Mouse (Mus musculus) spleen, adult 2 months (tissue): Measurements from ENCODE around the gene Il21.

Experiments used
- CTCF ChIP-seq: fragments of 200-500 bp; IDR thresholded peaks from 2 replicates; pipeline ENCODE4 v1.5.1; 2011; ENCODE audit warnings: mild to moderate bottlenecking, inconsistent platforms; ENCODE audit not compliant: insufficient read depth, insufficient read length, insufficient replicate concordance; ENCODE audit errors: extremely low read depth
- POLR2A ChIP-seq: fragments of 200-500 bp; IDR thresholded peaks from 2 replicates; pipeline ENCODE4 v1.6.1; 2011; ENCODE audit warnings: low read depth, low read length, inconsistent platforms

DNA sequence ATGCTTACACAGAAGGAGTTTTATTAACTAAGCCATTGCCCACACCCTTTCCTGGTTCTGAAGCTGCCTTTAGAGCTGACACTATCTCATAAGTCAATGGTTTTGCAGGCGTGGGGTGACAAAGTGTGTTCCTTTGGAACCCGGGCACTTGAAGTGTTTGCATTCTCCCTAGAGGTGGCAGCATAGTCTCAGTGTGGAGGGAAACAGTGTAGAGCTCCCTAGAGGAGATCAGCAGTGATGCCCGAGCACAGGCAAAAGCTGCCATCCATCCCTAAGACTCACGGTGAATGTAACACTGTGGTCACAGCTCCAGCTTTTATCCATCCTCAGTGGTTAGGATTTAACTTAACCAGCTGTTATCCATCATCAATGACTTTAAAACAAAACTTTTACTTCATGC is 13.4 kb downstream of the Il21 start:
- TF ChIP-seq POLR2A (no peak), CTCF (peak; percentile 34; the same call in 1 of the 2 replicates)
